Mouse (Mus musculus) splenic B cell, adult 2 months (primary cell): ENCODE results near the gene Plekho2.

Source experiments
- DNase-seq: peaks from one replicate; pipeline ENCODE4 v3.0.0-alpha.2; 2011; ENCODE audit warnings: low read depth, low spot score
- H3K27me3 ChIP-seq: 2 replicates; pipeline ENCODE4 v1.6.1; 2012; ENCODE audit warnings: mild to moderate bottlenecking, low read length, moderate library complexity, mixed read lengths; ENCODE audit not compliant: control insufficient read depth, poor library complexity, insufficient read depth, severe bottlenecking
- H3K36me3 ChIP-seq: 2 replicates; pipeline ENCODE4 v1.6.1; 2012; ENCODE audit warnings: mild to moderate bottlenecking, low read length, moderate library complexity, mixed read lengths; ENCODE audit not compliant: control insufficient read depth, poor library complexity, insufficient read depth, severe bottlenecking

Plekho2 gene

DNA sequence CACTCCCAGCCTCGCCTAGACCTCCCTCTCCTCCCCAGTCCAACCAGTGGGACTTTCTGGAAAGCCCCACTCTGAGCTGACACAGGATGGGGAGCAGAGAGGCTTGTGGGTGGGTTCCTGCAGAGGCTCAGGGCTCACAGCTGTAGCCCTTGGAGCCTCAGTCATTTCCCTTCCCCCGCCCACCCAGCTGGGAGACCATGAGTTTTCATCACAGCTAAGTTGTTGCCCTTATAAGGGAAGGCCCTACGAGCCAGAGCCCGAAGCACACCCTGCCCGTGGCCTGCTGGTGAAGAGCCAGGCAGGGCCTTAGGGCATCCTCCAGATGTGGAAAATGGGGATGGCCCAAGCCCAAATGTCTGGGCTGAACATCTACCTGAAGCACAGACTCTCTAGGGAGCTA is 28.8 kb downstream of the Plekho2 start:
- Histone ChIP-seq H3K36me3 (peaks cover 7% of the 10 kb centered on the region), H3K27me3 (no peaks in the 10 kb centered on the region)
- peak; percentile 86 for DNase-seq

DNA sequence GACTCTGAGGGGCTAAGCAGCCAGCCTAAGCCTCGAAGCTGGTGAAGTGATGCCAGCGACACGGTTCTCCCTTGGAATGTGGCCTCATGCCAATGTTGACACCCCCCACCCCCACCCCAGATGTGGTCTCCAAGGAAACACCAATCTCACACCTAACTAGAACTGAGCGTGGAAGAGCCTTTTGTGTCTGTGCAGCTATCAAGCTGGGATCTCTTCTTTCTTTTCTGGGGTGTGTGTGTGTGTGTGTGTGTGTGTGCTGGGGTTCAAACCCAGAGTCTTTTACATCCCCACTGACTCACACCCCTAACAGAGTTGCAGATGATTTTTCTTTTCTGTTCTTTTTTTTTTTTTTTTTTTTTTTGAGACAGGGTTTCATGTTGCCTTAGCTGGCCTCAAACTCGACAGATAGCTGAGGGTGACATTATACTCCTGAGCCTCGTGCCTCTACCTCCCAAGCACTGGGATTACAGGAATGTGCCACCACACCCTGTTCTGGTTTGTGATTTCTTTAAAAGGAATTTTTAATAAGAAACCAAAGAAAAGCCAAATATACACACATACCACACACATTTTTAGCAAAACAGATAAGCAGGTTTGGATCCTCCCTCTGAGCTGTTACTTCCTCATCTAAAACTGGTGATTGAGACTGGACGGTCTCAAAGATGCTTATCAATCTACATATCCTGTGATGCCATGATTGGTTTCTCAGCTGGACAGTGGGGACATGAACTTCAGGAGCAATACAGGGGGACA is 29.6 kb downstream of the Plekho2 start:
- Histone ChIP-seq H3K36me3 (peaks cover 2% of the 10 kb centered on the region; the same call in 1 of the 2 replicates), H3K27me3 (no peaks in the 10 kb centered on the region)
- peak; percentile 58 for DNase-seq

DNA sequence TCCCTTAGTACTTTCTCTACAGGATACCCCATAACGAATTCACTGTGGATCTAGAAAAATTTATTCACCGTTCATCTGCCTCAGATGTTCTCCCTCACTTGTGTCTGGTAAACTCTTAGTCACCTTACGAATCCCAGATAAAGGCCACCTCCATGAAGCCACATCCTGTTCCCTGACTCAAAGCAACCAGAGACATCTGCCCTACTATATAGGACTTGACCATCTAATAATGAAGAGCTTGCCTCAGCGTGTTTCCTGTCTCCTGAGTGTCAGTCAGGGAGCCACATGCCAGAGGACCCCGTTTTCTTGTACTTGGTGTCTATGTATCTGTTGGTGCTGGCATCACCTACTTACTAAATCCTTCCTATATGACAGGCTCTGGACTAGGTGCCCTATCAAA is 30.2 kb downstream of the Plekho2 start:
- DNase-seq: no peak
- no peaks in the 10 kb centered on the region for H3K27me3 ChIP-seq
- H3K36me3 ChIP-seq: peaks cover 2% of the 10 kb centered on the region; the same call in 1 of the 2 replicates

DNA sequence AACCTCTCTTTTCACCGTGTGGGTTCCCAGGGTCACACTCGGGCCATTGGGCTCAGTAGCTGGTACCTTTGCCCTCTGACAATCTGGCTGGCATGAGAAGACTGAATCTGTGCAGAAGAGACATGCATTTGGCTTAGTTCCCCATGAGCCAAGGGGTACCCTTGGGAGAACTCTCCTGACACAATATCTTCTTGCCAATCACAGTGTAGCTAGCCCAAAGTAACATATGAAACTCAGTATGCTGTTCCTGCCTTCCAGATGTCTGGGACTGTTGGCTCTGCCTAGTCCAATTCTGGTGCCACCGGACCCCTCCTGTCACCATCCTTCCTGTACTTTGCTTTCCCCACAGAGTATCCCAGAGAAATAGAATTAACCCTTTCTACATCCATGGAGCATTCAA is 30.7 kb downstream of the Plekho2 start:
- Histone ChIP-seq H3K36me3 (peaks cover 2% of the 10 kb centered on the region; the same call in 1 of the 2 replicates), H3K27me3 (no peaks in the 10 kb centered on the region)
- no peak for DNase-seq

DNA sequence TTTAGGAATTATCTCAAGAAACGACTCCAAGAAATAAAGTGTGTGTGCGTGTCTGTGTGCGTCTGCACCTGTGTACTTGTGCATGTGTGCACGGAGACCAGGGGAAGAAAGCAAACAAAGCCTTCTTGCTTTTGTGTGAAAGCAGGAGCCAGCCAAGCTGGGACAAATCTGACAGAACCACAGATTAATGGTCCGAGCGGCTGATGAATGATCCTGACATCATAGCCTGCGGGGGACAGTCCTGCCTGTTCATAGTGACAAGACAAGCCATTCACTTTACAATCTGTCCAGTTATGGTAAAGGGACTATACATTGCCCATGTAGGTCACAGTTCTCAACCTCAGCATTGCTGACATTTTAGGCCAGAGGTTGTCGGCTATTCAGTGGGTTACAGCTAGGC is 31.5 kb downstream of the Plekho2 start:
- Histone ChIP-seq H3K36me3 (peaks cover 2% of the 10 kb centered on the region; the same call in 1 of the 2 replicates), H3K27me3 (no peaks in the 10 kb centered on the region)

DNA sequence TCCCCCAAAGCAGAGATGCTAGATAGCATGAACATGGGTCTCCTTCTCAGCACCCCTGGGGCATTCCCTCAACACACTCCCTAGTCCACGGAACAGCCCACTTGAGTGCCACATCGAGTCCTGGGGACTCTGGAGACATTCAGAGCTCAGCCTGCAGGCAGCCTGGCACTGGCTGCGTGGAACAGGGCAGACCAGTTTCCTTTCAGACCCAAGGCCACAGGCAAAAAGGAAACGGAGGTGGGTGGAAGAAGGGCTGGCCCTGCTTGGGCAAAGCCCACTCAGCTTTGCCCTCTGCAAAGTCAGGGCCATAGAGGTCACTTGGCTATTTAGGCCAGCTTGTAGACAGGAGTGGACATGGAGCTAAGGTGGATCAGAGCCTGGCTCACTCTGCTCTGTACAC is 32.0 kb downstream of the Plekho2 start:
- Histone ChIP-seq H3K36me3 (peaks cover 2% of the 10 kb centered on the region; the same call in 1 of the 2 replicates), H3K27me3 (no peaks in the 10 kb centered on the region)
- no peak for DNase-seq

More for the DNA sequence above, 31.5 kb downstream of the Plekho2 start:
- DNase-seq: no peak

DNA sequence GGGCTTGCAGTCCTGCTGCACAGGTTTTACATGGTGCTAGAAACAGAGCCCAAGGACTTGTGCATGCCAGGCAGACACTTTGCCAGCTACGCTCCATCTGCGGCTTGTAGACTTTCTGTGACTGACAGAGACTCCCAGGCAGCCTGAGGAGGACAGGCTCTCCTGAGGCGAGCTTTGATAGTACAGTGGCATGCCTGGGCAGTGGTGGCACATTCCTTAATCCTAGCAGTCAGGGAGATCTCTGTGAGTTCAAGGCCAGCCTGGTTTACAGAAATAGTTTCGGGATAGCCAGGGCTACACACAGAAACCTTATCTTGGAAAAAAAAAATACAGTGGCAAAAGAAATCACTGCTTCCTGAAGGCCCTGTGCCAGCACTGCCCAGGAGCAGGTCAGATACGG is 32.7 kb downstream of the Plekho2 start:
- no peaks in the 10 kb centered on the region for H3K36me3 ChIP-seq
- no peaks in the 10 kb centered on the region for H3K27me3 ChIP-seq
- DNase-seq: no peak

DNA sequence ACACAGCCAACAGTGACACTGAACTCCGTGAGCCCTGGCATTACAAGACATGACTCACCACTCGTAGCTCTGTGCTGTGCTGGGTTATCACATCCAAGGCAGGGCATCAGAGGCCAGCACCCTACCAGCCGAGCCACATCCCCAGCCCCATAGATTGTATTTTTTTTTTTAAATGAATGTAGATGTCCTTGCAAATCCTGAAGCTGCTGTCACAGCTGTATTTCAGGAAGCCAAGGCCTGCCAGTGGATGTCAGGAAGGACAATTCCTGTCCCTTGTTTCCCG is 33.5 kb downstream of the Plekho2 start:
- DNase-seq: no peak
- H3K36me3 ChIP-seq: no peaks in the 10 kb centered on the region
- H3K27me3 ChIP-seq: no peaks in the 10 kb centered on the region

DNA sequence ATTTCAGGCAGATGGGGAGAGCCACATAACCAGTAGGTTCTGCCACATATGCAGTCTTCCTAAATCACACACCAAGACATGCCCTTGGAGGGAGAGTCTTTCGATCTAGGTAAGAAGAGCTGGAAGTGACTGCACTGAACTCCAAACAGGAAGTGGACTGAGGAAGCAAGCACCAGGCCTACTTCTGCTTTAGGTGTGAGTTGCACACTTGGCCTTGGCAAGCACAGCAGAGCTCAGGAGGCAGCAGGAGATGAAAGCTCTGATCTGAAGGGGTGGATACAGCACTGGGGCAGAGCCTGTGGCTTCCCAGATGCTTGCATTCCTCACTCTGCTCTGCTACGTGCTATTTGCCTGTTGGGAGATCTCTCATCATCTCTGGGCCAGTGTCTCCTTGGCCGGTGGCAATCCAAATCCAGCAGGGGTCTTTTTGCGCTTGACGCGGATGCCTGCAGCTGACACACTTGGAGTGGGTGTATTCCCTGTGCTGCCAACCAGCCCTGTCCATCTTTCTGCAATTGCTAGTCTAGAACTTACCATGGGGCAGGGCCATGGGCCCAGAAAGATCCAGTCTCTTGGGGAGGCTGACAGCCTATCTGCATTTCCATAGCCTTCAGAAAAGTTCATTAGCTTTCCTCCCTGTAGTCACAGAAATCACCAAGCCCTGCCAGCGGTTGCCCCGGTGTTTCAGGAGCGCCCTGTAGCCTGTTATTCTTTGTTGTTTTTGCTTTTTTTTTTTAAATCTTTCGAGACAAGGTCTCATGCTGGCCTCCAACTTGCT is 34.0 kb downstream of the Plekho2 start:
- H3K36me3 ChIP-seq: no peaks in the 10 kb centered on the region
- DNase-seq: peak; percentile 81

DNA sequence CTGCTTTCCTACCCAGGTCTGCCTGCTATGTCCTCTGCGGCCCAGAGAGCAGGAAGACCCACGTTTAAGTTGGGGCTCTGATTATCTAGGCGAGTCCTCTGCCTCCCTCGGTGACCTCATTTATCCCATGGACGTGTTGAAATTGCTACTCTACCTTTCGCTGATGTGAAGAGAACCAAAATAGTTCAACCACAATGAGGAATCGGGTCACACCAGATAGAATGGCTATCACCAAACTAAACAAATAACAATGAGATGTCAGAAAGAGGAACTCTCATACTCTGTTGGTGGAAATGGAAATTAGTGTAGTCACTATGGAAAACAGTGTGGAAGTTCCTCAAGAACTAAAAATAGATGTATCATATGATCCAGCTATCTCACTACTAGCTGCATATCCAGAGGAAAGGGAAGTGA is 37.7 kb downstream of the Plekho2 start:
- Histone ChIP-seq H3K36me3 (no peaks in the 10 kb centered on the region), H3K27me3 (no peaks in the 10 kb centered on the region)
- peak; percentile 87 for DNase-seq

More for the DNA sequence above, 34.0 kb downstream of the Plekho2 start:
- H3K27me3 ChIP-seq: no peaks in the 10 kb centered on the region

DNA sequence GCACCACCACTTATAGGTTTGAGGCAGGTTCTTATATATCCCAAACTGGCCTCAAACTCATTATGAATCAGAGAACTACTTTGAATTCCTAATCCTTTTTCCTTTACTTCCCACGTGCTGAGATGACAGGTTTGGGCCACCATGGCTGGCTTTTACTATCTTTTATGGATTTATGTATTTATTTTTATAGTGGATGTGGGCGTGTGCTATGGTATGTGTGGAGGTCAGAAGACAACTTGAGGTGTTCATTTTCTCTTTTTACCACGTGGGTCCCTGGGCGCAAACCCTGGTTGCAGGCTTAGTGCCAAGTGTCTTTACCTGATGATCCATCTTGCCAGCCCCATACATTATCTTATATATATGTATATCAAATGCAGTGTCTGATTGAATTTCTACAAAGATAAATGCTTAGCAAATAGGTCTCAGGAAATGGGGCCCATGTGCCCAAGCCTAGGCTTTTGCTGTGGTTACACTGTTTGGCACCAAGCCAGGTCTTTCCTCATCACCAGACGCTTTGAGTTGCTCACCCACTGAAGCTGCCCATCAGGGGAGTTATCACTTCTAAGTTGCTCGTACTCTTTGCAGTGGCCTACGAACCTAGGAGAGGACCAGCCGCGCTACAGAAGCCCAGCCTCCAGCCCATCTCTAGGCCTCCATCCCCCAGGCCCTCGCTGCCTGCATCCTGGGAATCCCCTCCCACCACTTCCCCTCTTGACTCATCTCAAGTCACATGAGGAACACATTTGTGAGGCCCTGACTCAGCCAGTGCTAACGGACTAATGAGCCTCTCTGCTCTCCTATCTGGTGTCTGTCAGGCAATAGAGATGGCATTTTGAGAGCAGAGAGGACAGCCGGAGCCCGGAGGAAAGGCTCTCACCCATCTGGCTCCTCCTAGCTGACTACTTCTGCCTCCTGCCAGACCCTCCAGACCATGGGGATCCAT is 38.4 kb downstream of the Plekho2 start:
- DNase-seq: peak; percentile 93
- Histone ChIP-seq H3K36me3 (no peaks in the 10 kb centered on the region), H3K27me3 (no peaks in the 10 kb centered on the region)

DNA sequence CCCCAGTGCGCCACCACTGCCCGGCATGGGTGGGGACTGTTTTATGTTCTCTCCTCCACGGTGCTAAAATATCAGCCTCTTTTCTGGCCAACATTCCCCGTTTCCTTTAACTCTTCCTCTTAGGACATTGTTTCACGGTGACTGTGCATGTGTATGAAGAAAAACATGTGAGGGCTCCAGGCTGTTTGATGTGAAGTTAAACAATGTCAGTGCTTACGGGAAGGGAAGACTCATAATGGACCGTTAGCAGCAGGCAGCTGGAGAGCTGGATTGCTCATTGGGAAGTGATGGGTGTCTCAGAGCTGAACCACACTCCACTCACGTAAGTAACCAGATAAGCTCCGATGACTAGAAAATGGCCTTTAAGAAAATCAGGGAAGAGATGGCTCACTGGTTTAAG is 40.1 kb downstream of the Plekho2 start:
- Histone ChIP-seq H3K27me3 (no peaks in the 10 kb centered on the region), H3K36me3 (no peaks in the 10 kb centered on the region)
- DNase-seq: no peak

DNA sequence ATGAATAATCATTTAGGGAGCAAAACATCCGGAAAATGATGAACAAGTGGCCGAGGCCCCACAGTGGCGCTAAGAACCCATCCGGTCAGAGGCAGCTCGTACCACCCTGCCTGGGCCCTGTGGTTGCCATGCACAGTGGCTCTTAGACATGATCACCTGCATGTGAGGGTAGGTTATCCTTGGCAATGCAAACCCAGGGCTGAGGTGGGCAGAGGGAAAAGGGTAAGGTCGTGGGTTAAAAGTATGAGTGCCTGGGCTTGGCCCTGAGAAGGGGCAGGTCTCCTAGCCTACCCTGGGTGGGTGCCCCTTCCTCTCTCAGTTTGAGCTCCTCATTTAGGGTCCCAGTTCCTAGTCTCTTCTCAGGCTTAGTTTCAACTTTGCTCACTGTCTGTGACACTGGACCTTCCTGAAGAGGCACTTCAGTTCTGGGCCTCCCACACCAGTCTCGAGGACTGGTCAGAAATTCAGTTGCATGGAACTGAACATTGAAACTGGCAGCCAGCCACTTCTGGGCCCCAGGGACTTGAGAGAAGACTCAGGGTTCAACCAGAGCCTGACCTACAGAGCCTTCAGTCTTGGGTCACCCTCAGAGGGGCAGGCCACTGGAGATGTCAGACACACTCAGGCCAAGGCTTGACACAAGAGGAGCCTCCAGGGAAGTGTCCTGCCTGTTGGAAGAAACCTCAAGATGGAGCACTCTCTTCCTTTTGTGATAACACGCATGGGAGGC is 41.8 kb downstream of the Plekho2 start:
- Histone ChIP-seq H3K36me3 (no peaks in the 10 kb centered on the region), H3K27me3 (no peaks in the 10 kb centered on the region)
- DNase-seq: no peak

DNA sequence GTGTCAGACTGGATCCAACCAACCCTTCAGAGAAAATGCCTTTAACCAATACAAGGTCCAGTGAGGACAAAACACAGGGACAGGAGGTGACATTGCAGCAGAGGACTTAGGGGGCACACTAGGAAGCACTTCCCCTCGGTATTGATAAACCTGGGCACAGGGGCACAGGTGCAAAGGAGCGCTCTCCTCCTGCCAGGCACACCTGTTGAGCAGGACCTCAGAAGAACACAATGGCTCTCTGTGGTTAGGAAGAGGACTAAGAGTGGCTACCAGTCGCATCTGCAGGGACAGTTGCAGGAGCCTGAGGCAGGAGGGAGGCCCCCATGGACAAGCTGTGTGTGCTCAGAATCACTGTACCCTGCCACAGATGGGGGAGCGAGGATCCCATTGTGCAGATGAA is 43.3 kb downstream of the Plekho2 start:
- no peak for DNase-seq
- Histone ChIP-seq H3K27me3 (no peaks in the 10 kb centered on the region), H3K36me3 (no peaks in the 10 kb centered on the region)
